Mouse (Mus musculus) lung, embryonic 15.5 days (tissue): ENCODE results near the gene Rnaset2a. TPM values are rescaled to one million over a fixed set of nuclear protein-coding genes. Genes with fewer than 3 reads are reported as not detected.
"Not testable (repeated sequence)": the region's sequence is repeated elsewhere in the genome, so short reads cannot be mapped to it uniquely, and the experiment has no call there.

Experiments used
- ATAC-seq: fragments of 200-750 bp; cut with Nextera tagmentation; 2 replicates; pipeline ENCODE4 v1.8.0; 2017; ENCODE audit warnings: moderate number of reproducible peaks, borderline replicate concordance; ENCODE audit not compliant: low FRiP score, low TSS enrichment; ENCODE audit errors: extremely low read depth
- H3K27ac ChIP-seq: fragments of 300-500 bp; sonication (generic); 2 replicates; pipeline ENCODE4 v1.5.1; 2015; ENCODE audit warnings: moderate library complexity, mild to moderate bottlenecking, inconsistent platforms
- H3K27me3 ChIP-seq: fragments of 300-500 bp; sonication (generic); 2 replicates; pipeline ENCODE4 v1.6.1; 2015; ENCODE audit warnings: inconsistent platforms
- H3K36me3 ChIP-seq: fragments of 300-500 bp; sonication (generic); 2 replicates; pipeline ENCODE4 v1.6.1; 2015; ENCODE audit warnings: inconsistent platforms
- H3K4me1 ChIP-seq: fragments of 300-500 bp; sonication (generic); 2 replicates; pipeline ENCODE4 v1.6.1; 2015; ENCODE audit warnings: inconsistent platforms
- H3K4me2 ChIP-seq: fragments of 300-500 bp; sonication (generic); 2 replicates; pipeline ENCODE4 v1.6.1; 2015; ENCODE audit warnings: inconsistent platforms, mild to moderate bottlenecking, moderate library complexity
- H3K4me3 ChIP-seq: fragments of 300-500 bp; sonication (generic); 2 replicates; pipeline ENCODE4 v1.5.1; 2015; ENCODE audit warnings: mild to moderate bottlenecking, inconsistent platforms
- H3K9ac ChIP-seq: fragments of 300-500 bp; sonication (generic); 2 replicates; pipeline ENCODE4 v1.6.1; 2015; ENCODE audit warnings: inconsistent platforms
- H3K9me3 ChIP-seq: fragments of 300-500 bp; sonication (generic); 2 replicates; pipeline ENCODE4 v1.6.1; 2016; ENCODE audit warnings: inconsistent platforms
- WGBS: fragments of 180-500 bp; shearing (Covaris S2); methylation state at CpG from one replicate; pipeline ENCODE4 v1.1.7; 2015; 5-methylcytosine and 5-hydroxymethylcytosine counted together
- polyA plus RNA-seq: library from polyadenylated mRNA; unstranded; fragments of >200 nt; fragmentation: Nextera tagmentation; extraction: Ambion mirVana; gene quantifications from 2 replicates; pipeline ENCODE4 v1.2.1, GENCODE M21; 2015

Rnaset2a gene
- polyA plus RNA-seq, 1 experiment from 2014 or later = 37.3 TPM

- Histone ChIP-seq H3K27ac (peak overlapping the region; percentile 61; the same call in 1 of the 2 replicates), H3K36me3 (peaks cover 13% of the 10 kb centered on the region), H3K4me2 (peak overlapping the region; percentile 44), H3K9ac (peak overlapping the region; percentile 44; the same call in 1 of the 2 replicates), H3K4me3 (peak overlapping the region; percentile 55)
- ATAC-seq, H3K4me1 ChIP-seq, H3K9me3 ChIP-seq, H3K27me3 ChIP-seq: not testable (repeated sequence)
- WGBS = under 1% methylated on average over 39 of the region's 42 CpGs
These were observed 17.7 kb upstream of the Rnaset2a start for GRCm38 (mm10) chr17:8165608-8165945.

- H3K36me3 ChIP-seq, H3K4me1 ChIP-seq, H3K9me3 ChIP-seq, H3K27me3 ChIP-seq: not testable (repeated sequence)
- peak within 1 kb of the TSS; percentile 61 for H3K27ac ChIP-seq
- peak within 1 kb of the TSS; percentile 46 for H3K4me2 ChIP-seq
- WGBS = under 1% methylated on average over 14 of the region's 55 CpGs
- peak; percentile 98 for ATAC-seq
- peak within 1 kb of the TSS; percentile 44; the same call in 1 of the 2 replicates for H3K9ac ChIP-seq
- peak within 1 kb of the TSS; percentile 55 for H3K4me3 ChIP-seq
These were observed 17.1 kb upstream of the Rnaset2a start, which contains the start of gene Fgfr1op for GRCm38 (mm10) chr17:8164701-8165607. Fgfr1op (plus strand) TSS chr17:8165501.

- H3K27me3 ChIP-seq, ATAC-seq, H3K4me2 ChIP-seq, H3K9me3 ChIP-seq, H3K4me1 ChIP-seq, H3K36me3 ChIP-seq, H3K4me3 ChIP-seq, H3K27ac ChIP-seq, H3K9ac ChIP-seq: not testable (repeated sequence)
- 46% methylated on average over 2 of the region's 3 CpGs for WGBS
These were observed 13.1 kb upstream of the Rnaset2a start for GRCm38 (mm10) chr17:8160969-8161368.

- H3K9me3 ChIP-seq, H3K9ac ChIP-seq, H3K36me3 ChIP-seq, H3K4me3 ChIP-seq, H3K27ac ChIP-seq, H3K4me2 ChIP-seq, ATAC-seq, H3K27me3 ChIP-seq, H3K4me1 ChIP-seq: not testable (repeated sequence)
- 40% methylated on average over 1 of the region's 1 CpGs for WGBS
These were observed 10.7 kb upstream of the Rnaset2a start for GRCm38 (mm10) chr17:8158627-8159026.

- H3K9me3 ChIP-seq, H3K27ac ChIP-seq, H3K4me3 ChIP-seq, ATAC-seq, H3K27me3 ChIP-seq, H3K4me2 ChIP-seq, H3K36me3 ChIP-seq, H3K4me1 ChIP-seq, H3K9ac ChIP-seq: not testable (repeated sequence)
- 100% methylated on average over 1 of the region's 8 CpGs for WGBS
These were observed 8.1 kb upstream of the Rnaset2a start for GRCm38 (mm10) chr17:8155982-8156381.

GRCm38 (mm10) chr17:8155010-8155409, 7.1 kb upstream of the Rnaset2a start:
- ATAC-seq, H3K4me2 ChIP-seq, H3K27me3 ChIP-seq, H3K27ac ChIP-seq, H3K9me3 ChIP-seq, H3K4me1 ChIP-seq, H3K4me3 ChIP-seq, H3K9ac ChIP-seq, H3K36me3 ChIP-seq: not testable (repeated sequence)
- 75% methylated on average over 7 of the region's 7 CpGs for WGBS

- H3K36me3 ChIP-seq, ATAC-seq, H3K9ac ChIP-seq, H3K9me3 ChIP-seq, H3K4me1 ChIP-seq, H3K27me3 ChIP-seq, H3K27ac ChIP-seq: not testable (repeated sequence)
- Histone ChIP-seq H3K4me2 (peak overlapping the region; percentile 55), H3K4me3 (peak overlapping the region; percentile 59)
- 11% methylated on average over 5 of the region's 5 CpGs for WGBS
These were observed 966 bp downstream of the Rnaset2a start for GRCm38 (mm10) chr17:8146931-8147330.

GRCm38 (mm10) chr17:8143802-8144673, 3.9 kb downstream of the Rnaset2a start:
- H3K4me1 ChIP-seq, H3K36me3 ChIP-seq, H3K4me3 ChIP-seq, H3K4me2 ChIP-seq, H3K9me3 ChIP-seq, H3K27me3 ChIP-seq, ATAC-seq, H3K9ac ChIP-seq: not testable (repeated sequence)
- 28% methylated on average over 13 of the region's 14 CpGs for WGBS
- peak overlapping the region; percentile 50 for H3K27ac ChIP-seq

GRCm38 (mm10) chr17:8140210-8140609, 7.7 kb downstream of the Rnaset2a start:
- not testable (repeated sequence) for H3K4me2 ChIP-seq, ATAC-seq, H3K27ac ChIP-seq, H3K9ac ChIP-seq, H3K4me1 ChIP-seq, H3K27me3 ChIP-seq, H3K36me3 ChIP-seq, H3K4me3 ChIP-seq, H3K9me3 ChIP-seq
- WGBS = 64% methylated on average over 3 of the region's 3 CpGs

- 94% methylated on average over 5 of the region's 5 CpGs for WGBS
- not testable (repeated sequence) for H3K4me3 ChIP-seq, H3K4me2 ChIP-seq
These were observed 9.8 kb downstream of the Rnaset2a start for GRCm38 (mm10) chr17:8138116-8138515.

GRCm38 (mm10) chr17:8130849-8131248, 17.0 kb downstream of the Rnaset2a start:
- H3K4me1 ChIP-seq, H3K36me3 ChIP-seq, H3K4me2 ChIP-seq, H3K27me3 ChIP-seq, H3K27ac ChIP-seq, H3K9ac ChIP-seq, H3K4me3 ChIP-seq, H3K9me3 ChIP-seq, ATAC-seq: not testable (repeated sequence)
- no CpG with 5 or more reads among the region's 6 CpGs for WGBS

More at GRCm38 (mm10) chr17:8138116-8138515, 9.8 kb downstream of the Rnaset2a start:
- not testable (repeated sequence) for H3K27me3 ChIP-seq, H3K4me1 ChIP-seq, H3K36me3 ChIP-seq, H3K9ac ChIP-seq, ATAC-seq, H3K27ac ChIP-seq, H3K9me3 ChIP-seq

- not testable (repeated sequence) for H3K36me3 ChIP-seq, ATAC-seq, H3K4me1 ChIP-seq, H3K9me3 ChIP-seq, H3K27ac ChIP-seq, H3K4me3 ChIP-seq, H3K4me2 ChIP-seq, H3K9ac ChIP-seq, H3K27me3 ChIP-seq
- 79% methylated on average over 9 of the region's 9 CpGs for WGBS
These were observed 18.3 kb downstream of the Rnaset2a start for GRCm38 (mm10) chr17:8129578-8129977.
